Mouse (Mus musculus) embryonic facial prominence, embryonic 14.5 days (tissue): ENCODE results near the gene Olfr1281. TPM values are rescaled to one million over a fixed set of nuclear protein-coding genes. Genes with fewer than 3 reads are reported as not detected.

Experiments used
- polyA plus RNA-seq: library from polyadenylated mRNA; unstranded; fragments of >200 nt; fragmentation: Nextera tagmentation; extraction: Ambion mirVana; gene quantifications from 2 replicates; pipeline ENCODE4 v1.2.1, GENCODE M21; 2014

Olfr1281 gene
- polyA plus RNA-seq, 1 experiment from 2014 or later, result not detected

Other genes with a start within 250 kb of the Olfr1281 start
- gene Gm13941, start 220.5 kb upstream of the Olfr1281 start, polyA plus RNA-seq, result not detected in 2 replicates
- not detected in 2 replicates for gene Gm15130, start 173.6 kb upstream of the Olfr1281 start, polyA plus RNA-seq
- gene 4930430A15Rik, start 96.9 kb upstream of the Olfr1281 start, polyA plus RNA-seq, result not detected in 2 replicates
- gene Olfr1275, start 91.2 kb upstream of the Olfr1281 start, polyA plus RNA-seq, result not detected in 2 replicates
- gene Olfr1276, start 72.0 kb upstream of the Olfr1281 start, polyA plus RNA-seq, result not detected in 2 replicates
- not detected in 2 replicates for gene Olfr1277, start 52.4 kb upstream of the Olfr1281 start, polyA plus RNA-seq
- gene Olfr1278, start 36.4 kb upstream of the Olfr1281 start, polyA plus RNA-seq, result not detected in 2 replicates
- gene Olfr1279, start 25.9 kb upstream of the Olfr1281 start, polyA plus RNA-seq, result not detected in 2 replicates
- not detected in 2 replicates for gene Olfr1280, start 12.5 kb upstream of the Olfr1281 start, polyA plus RNA-seq
- gene Olfr1282, start 9.6 kb downstream of the Olfr1281 start, polyA plus RNA-seq, result not detected in 2 replicates
- not detected in 2 replicates for gene Olfr1283, start 40.3 kb downstream of the Olfr1281 start, polyA plus RNA-seq
- not detected in 2 replicates for gene Olfr1284, start 49.0 kb downstream of the Olfr1281 start, polyA plus RNA-seq
- gene Olfr1286, start 96.6 kb downstream of the Olfr1281 start, polyA plus RNA-seq, result not detected in 2 replicates
- gene Olfr1287, start 122.6 kb downstream of the Olfr1281 start, polyA plus RNA-seq, result not detected in 2 replicates
- not detected in 2 replicates for gene Olfr1288, start 147.6 kb downstream of the Olfr1281 start, polyA plus RNA-seq
- gene Olfr1289, start 154.3 kb downstream of the Olfr1281 start, polyA plus RNA-seq, result not detected in 2 replicates
- gene Olfr1290, start 167.3 kb downstream of the Olfr1281 start, polyA plus RNA-seq, result not detected in 2 replicates
- not detected in 2 replicates for gene Olfr1291-ps1, start 170.7 kb downstream of the Olfr1281 start, polyA plus RNA-seq
- gene Olfr1293-ps, start 198.7 kb downstream of the Olfr1281 start, polyA plus RNA-seq, result not detected in 2 replicates
- not detected in 2 replicates for gene Olfr1294, start 213.8 kb downstream of the Olfr1281 start, polyA plus RNA-seq
- 0.22 TPM in 1 of 2 replicates, not detected in the other for gene Olfr1295, start 243.2 kb downstream of the Olfr1281 start, polyA plus RNA-seq